Mouse (Mus musculus): ENCODE data around the gene Chka.

Chka gene

GRCm38 (mm10) chr19:3851502-3851962 is at the start of gene Chka:
Gene Chka, plus strand, starts transcription at chr19:3851773.
- peak; percentile 97 for DNase-seq

DNA sequence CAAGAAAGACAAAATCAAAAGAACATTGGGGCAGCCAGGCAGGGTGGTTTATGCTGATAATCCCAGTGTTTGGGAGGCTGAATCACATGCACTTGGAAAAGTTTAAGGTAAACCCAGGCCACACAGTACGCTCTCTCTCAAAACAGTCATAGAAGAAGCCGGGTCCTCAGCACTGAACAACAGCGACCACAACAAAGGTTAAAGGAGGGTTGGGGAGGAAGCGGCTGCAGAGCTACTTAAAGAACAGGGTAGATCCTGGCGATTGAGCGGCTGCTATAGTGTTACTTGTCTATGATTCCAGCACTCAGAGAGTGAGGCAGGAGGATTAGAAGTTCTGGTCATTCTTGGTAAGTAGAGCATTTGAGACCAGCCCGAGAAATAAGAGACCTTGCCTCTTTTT is 46.0 kb upstream of the Chka start:
- DNase-seq = no peak

- DNase-seq = no peak
Measured at GRCm38 (mm10) chr19:3810536-3811233, 40.9 kb upstream of the Chka start.

DNA sequence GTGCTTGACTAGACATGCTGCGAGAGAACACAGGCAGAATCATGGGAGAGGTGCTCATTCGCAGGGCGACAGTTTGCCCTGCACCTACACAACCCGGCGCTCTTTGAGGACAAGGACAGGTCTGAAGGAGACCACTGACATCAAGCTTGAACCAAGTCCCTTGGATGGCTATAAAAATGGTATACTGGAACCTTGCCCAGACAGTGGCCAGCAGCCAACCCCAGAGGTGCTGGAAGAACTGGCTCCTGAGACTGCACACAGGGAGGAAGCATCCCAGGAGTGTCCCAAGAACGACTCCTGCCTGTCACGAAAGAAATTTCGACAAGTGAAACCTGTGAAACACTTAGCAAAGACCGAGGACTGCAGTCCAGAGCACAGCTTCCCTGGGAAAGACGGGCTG is 37.1 kb upstream of the Chka start:
- DNase-seq = peak; percentile 47

DNA sequence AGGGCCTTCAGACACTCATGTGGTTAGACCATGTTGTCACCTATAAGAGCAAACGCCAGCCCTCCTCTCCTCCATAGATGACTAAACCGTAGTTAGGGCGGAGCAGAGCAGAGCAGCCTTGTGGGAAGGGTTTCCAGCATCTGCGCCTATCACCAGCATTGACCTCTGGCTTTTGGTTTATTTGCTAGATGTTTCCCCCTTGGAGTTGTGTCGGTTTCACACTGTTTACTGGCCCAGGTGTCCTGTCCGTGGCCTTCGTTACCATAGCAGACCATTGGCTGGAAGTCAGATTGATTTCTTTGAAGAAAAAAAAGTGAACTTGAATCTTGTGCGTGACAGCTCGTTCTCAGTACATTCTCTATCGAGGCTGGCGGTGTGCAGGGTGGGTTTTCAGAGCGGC is 35.7 kb upstream of the Chka start:
- DNase-seq = no peak

GRCm38 (mm10) chr19:3819080-3819479 is 32.5 kb upstream of the Chka start:
- DNase-seq = no peak

- no peak for DNase-seq
Measured at GRCm38 (mm10) chr19:3819899-3820444, 31.6 kb upstream of the Chka start.

DNA sequence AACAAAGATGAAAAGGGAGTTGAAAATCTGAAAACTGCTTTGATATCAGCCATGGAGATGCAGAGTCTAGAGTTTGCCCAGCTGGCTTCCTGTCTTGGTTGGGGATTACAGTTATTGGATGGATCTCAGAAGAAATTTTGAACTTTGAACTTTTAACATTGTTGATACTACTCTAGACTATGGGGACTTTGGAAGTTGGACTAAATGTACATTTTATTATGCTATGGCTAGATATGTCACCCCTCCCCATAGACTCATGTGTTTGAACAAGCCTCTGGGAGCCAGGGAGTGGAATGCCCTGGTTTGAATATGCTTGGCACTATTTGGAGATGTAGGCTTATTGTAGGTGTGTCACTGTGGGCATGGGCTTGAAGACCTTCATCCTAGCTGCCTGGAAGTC is 26.5 kb upstream of the Chka start:
- no peak for DNase-seq

DNA sequence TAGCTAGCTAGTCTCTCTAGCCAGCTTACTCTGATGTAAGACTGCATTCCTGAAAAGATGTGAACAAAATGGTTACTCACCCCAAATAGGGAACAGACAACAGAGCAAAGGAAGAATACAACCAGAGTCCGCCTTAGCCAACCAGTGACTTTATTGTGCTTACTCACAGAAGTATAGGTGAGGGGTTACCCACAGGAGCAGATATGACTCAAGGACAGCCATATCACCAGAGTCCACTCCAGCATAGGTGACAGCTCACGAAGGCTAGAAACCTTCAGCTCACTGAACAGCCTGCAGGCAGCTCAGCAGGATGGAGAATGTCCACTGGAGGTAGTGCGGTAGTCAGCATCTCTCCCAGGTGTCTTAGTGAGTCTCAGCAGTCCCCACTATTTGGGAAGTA is 21.7 kb upstream of the Chka start:
- no peak for DNase-seq

- no peak for DNase-seq
Measured at GRCm38 (mm10) chr19:3831716-3832115, 19.9 kb upstream of the Chka start.

DNA sequence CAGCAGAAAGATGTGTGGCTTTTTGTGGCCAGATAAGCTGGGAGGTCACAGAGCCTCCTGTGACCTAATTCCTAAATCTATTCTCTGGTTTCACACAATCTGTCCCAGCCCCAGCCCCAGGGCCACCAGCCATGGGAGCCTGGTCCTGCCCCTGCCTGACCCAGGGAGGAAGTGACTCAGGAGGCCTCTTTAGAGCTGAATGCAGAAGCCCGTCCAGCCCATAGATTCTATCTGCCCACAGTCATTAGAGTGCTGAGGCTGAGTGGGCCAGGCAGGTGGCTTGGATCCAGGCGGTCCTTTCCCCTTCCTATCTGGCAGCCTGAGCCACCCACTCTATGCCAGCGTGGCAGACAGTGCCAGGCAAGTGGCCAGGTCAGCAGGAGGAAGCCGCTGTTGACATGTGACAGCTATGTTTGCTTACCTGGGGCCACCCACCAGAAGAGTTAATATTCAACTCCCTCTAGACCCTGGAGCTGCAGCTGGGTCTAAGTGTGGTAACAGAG is 18.7 kb upstream of the Chka start:
- DNase-seq = peak; percentile 83

- DNase-seq = no peak
Measured at GRCm38 (mm10) chr19:3834301-3834700, 17.3 kb upstream of the Chka start.

- no peak for DNase-seq
Measured at GRCm38 (mm10) chr19:3836791-3837190, 14.8 kb upstream of the Chka start.

GRCm38 (mm10) chr19:3838931-3839330 is 12.6 kb upstream of the Chka start:
- DNase-seq = no peak

DNA sequence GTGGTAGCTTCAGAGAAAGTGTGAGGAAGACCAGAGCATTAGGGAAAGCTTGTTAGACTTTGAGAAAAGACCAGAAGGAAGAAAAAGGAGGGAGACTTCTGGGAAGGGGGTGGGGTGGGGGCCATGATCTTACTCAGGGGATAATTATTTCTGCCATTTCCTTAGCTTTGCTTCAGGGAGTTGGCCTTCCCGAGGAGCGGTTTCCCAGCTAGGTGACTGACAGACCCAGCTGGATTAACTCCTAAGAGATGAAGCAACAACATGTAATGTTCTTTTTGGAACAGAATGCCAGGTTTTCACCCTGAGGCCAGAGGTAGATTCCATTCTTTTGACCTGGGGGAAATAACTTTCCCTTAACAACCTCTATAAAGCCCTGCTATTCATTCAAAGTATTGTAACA is 11.9 kb upstream of the Chka start:
- DNase-seq = no peak

GRCm38 (mm10) chr19:3840214-3840651 is 11.3 kb upstream of the Chka start:
- no peak for DNase-seq

- no peak for DNase-seq
Measured at GRCm38 (mm10) chr19:3840685-3841084, 10.9 kb upstream of the Chka start.

DNA sequence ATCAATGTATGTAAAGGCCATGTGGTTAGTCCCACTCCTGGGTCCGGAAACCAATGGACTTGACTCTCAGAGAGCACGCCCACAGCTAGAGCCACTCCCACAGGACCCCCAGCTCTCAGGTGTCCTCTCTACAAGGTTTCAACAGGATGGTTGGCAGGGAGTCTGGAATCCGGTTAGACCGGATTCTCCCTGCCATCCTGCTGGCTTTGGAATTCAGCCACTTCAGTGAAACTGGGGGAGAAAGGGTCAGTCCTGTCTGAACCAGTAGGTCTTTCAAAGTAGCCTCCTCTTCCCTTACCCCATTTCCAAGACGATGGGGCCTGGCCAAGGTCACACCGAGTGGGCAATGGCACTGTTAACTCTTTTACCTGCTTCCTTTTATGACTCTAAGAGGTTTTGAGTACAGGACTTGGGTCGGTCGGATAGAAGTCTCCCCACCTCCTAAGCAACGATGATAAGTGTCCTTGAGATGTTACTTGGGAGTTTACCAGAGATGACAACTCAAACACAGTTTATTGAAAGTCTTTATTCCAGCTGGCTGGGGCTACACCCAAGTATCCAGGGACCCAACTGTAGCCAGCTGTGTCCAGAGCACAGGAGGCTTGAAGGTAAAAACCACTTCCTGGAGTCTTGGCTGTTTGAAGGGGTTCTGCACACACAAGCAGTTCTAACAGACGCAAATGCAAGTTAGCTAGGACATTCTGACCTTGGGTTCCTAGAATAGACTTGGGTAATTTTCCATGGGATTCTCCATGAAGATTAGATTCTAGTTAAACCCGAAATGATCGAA is 9.0 kb upstream of the Chka start:
- DNase-seq = no peak

GRCm38 (mm10) chr19:3843629-3844028 is 7.9 kb upstream of the Chka start:
- no peak for DNase-seq

- DNase-seq = peak; percentile 51
Measured at GRCm38 (mm10) chr19:3844836-3845235, 6.7 kb upstream of the Chka start.

DNA sequence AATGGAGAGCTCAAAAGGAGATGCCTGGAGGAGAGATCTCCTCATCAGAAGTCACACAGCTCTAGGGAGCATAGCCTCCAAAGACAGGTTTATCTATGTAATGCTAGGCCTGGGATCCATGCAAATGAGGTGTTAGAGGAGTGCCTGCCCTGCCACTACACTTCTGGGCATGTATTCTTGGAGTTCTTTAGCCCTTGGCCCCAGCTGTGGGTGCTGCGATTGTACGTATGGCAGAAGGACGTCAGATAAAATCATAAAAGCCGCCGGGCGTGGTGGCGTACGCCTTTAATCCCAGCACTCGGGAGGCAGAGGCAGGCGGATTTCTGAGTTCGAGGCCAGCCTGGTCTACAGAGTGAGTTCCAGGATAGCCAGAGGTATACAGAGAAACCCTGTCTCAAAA is 6.2 kb upstream of the Chka start:
- peak; percentile 50 for DNase-seq

DNA sequence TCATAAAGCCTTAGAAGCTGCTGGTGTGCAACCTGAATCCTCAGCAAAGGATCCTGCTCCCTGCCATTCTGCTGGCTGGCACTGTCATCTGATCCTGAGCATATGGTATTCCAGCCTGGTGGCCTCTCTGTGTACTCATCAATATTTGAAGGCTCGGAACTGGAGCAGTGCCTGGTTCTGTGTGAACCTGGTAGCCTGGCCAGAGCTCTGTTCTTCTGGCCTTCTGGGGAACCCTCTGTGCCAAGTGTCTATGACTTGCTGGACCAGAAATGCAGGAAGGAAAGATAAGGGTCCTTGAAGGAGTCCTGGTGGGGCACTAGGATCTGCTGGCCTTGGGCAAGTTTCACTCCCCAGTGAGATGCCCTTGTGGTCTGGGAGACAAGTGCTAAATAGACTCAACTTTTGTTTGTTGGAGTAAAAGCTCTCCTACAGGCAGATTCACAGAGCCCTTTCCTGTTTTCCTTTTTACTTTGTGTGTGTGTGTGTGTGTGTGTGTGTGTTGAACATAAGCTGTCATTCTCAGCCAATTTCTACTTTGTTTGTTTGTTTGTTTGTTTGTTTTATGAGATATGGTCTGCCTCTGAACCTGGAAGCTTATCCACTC is 5.7 kb upstream of the Chka start:
- DNase-seq = peak; percentile 91
